Mouse (Mus musculus): ENCODE data around the gene Olfr1115.
"Not testable (repeated sequence)": the region's sequence is repeated elsewhere in the genome, so short reads cannot be mapped to it uniquely, and the experiment has no call there.

GRCm38 (mm10) chr2:87293977-87294376 lies 46.2 kb downstream of the Olfr1115 start:
- not testable (repeated sequence) for TF ChIP-seq CTCF (IDR thresholded peaks at IDR 0.05; ENCODE audit: low read depth, low read length); GATA1 (IDR thresholded peaks at IDR 0.05; ENCODE audit: borderline replicate concordance, low read length)
